ENCODE assay signal across 9 mouse cellular contexts in the genomic region with DNA sequence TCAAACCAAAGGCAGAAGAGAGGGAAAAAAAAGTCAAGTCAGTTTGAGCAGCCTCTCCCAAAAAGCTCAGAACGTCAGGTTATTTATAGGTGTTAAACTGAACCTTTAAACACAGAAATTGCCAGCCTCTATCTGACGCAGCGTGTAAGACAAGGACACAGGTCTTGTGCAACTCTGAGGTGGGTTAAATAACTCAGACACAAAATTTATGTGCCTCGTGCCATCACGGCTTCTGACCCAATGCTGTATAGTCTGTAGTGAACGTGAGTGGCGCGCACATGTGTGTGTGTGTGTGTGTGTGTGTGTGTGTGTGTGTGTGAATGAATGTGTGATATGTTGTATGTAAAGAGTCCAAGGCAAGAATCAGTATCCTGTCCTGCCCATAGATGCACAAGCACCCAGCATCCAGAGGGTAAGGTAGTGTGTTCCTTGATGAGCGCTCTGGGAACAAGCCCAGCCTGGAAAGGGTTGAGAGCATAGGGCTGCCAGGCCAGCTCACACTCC.
DNase-seq lines count a peak whose midpoint lies in the region; ATAC-seq and TF ChIP-seq lines count a peak whose summit lies in the region.
"Had no signal": no experiment of that assay in that cellular context is flagged by ENCODE, and none has a peak within 500 bp of the region (broad histone marks: within the 10 kb centered on the region; RNA-seq: fewer than 3 reads in every experiment).

No protein-coding gene starts in this region.

- no peak for ATAC-seq in limb, embryonic 14.5 days (ENCODE audit: low FRiP score, low read depth)
- ATAC-seq: CD4-positive, CD25-positive, alpha-beta regulatory T cell, adult 4 months had no signal

- no peaks in the 10 kb centered on the region for H3K36me3 ChIP-seq in heart, embryonic 10.5 days
- no peaks in the 10 kb centered on the region for H3K36me3 ChIP-seq in forebrain, embryonic 10.5 days (replicated peaks)
- no peaks in the 10 kb centered on the region for H3K36me3 ChIP-seq in limb, embryonic 14.5 days (ENCODE audit: control insufficient read depth, insufficient read depth, low read length)

- no peak overlapping the region for H3K9ac ChIP-seq in limb, embryonic 14.5 days (ENCODE audit: low read depth, low read length, severe bottlenecking)

- no peaks in the 10 kb centered on the region for H3K9me3 ChIP-seq in heart, embryonic 10.5 days
- H3K9me3 ChIP-seq in forebrain, embryonic 10.5 days: no peaks in the 10 kb centered on the region
- no peaks in the 10 kb centered on the region for H3K9me3 ChIP-seq in limb, embryonic 14.5 days (ENCODE audit: control insufficient read depth, low read length)

- peak overlapping the region; percentile 48 for H3K4me3 ChIP-seq in heart, embryonic 10.5 days
- H3K4me3 ChIP-seq in forebrain, embryonic 10.5 days: peak overlapping the region; percentile 41
- H3K4me3 ChIP-seq in limb, embryonic 14.5 days (replicated peaks; ENCODE audit: low read length): no peak overlapping the region

- no peak for DNase-seq in heart, embryonic 10.5 days (ENCODE audit: low spot score)
- DNase-seq in heart, adult 8-10 months (ENCODE audit: low spot score): no peak
- DNase-seq in 3134 (ENCODE audit: extremely low read depth, insufficient read length, low spot score): peak; percentile 12
- peak; percentile 44 for DNase-seq in forebrain, embryonic 10.5 days (ENCODE audit: extremely low spot score, low spot score)
- DNase-seq in limb, embryonic 14.5 days (ENCODE audit: low spot score): no peak
- DNase-seq in layer of hippocampus, postnatal 10 days (ENCODE audit: low spot score in 2 of 2): no peak
- DNase-seq in cerebellum, postnatal 10 days: no peak
- no peak for DNase-seq in embryo, embryonic 9.5 days (ENCODE audit: extremely low spot score)

- H3K27ac ChIP-seq in heart, embryonic 10.5 days: peak overlapping the region; percentile 85
- peak overlapping the region; percentile 76 for H3K27ac ChIP-seq in forebrain, embryonic 10.5 days
- no peak overlapping the region for H3K27ac ChIP-seq in limb, embryonic 14.5 days (replicated peaks; ENCODE audit: low read depth, low read length)

- H3K27me3 ChIP-seq in heart, embryonic 10.5 days (ENCODE audit: insufficient read depth, poor library complexity, severe bottlenecking): no peaks in the 10 kb centered on the region; the same call in 1 of the 2 replicates
- peaks cover 85% of the 10 kb centered on the region for H3K27me3 ChIP-seq in forebrain, embryonic 10.5 days (ENCODE audit: poor library complexity, severe bottlenecking)
- 0 out of 2 replicates have a peak, but pooled peaks cover 7% of the 10 kb centered on the region for H3K27me3 ChIP-seq in limb, embryonic 14.5 days (ENCODE audit: control insufficient read depth, insufficient read depth, low read length)

- 44% methylated on average over 9 of the region's 9 CpGs for WGBS in heart, embryonic 10.5 days
- WGBS in forebrain, embryonic 10.5 days: 37% methylated on average over 9 of the region's 9 CpGs
- 57% methylated on average over 9 of the region's 9 CpGs for WGBS in limb, embryonic 14.5 days

- no peak for TF ChIP-seq POLR2A in limb, embryonic 14.5 days (IDR thresholded peaks at IDR 0.05; ENCODE audit: borderline replicate concordance, extremely low read depth, insufficient read depth, insufficient read length)

- peaks cover 43% of the 10 kb centered on the region for H3K4me1 ChIP-seq in heart, embryonic 10.5 days
- H3K4me1 ChIP-seq in forebrain, embryonic 10.5 days: peaks cover 77% of the 10 kb centered on the region
- peaks cover 15% of the 10 kb centered on the region for H3K4me1 ChIP-seq in limb, embryonic 14.5 days (ENCODE audit: control insufficient read depth, insufficient read depth, low read length)

- peak overlapping the region; percentile 14; the same call in 1 of the 2 replicates for H3K4me2 ChIP-seq in limb, embryonic 14.5 days (replicated peaks; ENCODE audit: low read depth, low read length, severe bottlenecking)

Comparison
In these comparisons a context has a peak if more than half of its experiments do, and no peak if none do; other contexts are left out.
1. DNase-seq: peak in 3134 (single experiment) and forebrain, embryonic 10.5 days (single experiment); none in heart, embryonic 10.5 days (single experiment), heart, adult 8-10 months (single experiment), limb, embryonic 14.5 days (single experiment), layer of hippocampus, postnatal 10 days (0 of 2), cerebellum, postnatal 10 days (0 of 2) and embryo, embryonic 9.5 days (single experiment).